Mouse (Mus musculus) testis, adult 2 months (tissue): ENCODE results near the gene Sprr2a3.
"Not testable (repeated sequence)": the region's sequence is repeated elsewhere in the genome, so short reads cannot be mapped to it uniquely, and the experiment has no call there.

Experiments
- CTCF ChIP-seq: fragments of 200-500 bp; IDR thresholded peaks from 2 replicates; pipeline ENCODE4 v1.5.1; 2012; ENCODE audit warnings: low read depth, mild to moderate bottlenecking, inconsistent platforms, low read length, moderate library complexity; ENCODE audit not compliant: control insufficient read depth, insufficient read depth, insufficient replicate concordance
- POLR2A ChIP-seq: fragments of 200-500 bp; IDR thresholded peaks from 2 replicates; pipeline ENCODE4 v1.6.1; 2012; ENCODE audit warnings: low read depth, mild to moderate bottlenecking, inconsistent platforms, low read length, moderate library complexity; ENCODE audit not compliant: control insufficient read depth

DNA sequence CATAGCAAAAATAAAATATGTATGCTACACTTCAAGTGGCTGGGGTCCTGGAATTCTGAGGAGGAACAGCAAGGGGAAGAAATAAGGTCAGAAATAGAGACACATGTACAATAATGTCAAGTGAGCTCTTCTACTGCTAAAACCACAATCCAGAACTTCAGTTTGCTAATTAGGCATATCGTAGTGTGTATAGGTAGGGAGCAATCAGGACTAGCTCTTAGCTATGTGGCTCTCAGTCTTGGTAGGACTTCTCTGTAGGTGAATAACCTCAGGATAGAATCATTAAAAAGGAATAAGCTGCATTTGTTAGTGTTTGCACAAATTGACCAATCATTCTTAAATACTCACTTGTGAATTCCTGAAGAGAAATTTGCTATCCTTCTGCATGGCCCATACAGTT lies 11.2 kb upstream of the Sprr2a3 start:
- not testable (repeated sequence) for TF ChIP-seq CTCF, POLR2A
